14 mouse cellular contexts compared by ENCODE assay signal in genomic region chr5:103020954-103021353, GRCm38 (mm10).
DNase-seq lines count a peak whose midpoint lies in the region; ATAC-seq lines count a peak whose summit lies in the region.
"Had no signal": no experiment of that assay in that cellular context is flagged by ENCODE, and none has a peak within 500 bp of the region (broad histone marks: within the 10 kb centered on the region; RNA-seq: fewer than 3 reads in every experiment).

No protein-coding gene starts in this region.

- no peaks in the 10 kb centered on the region for H3K36me3 ChIP-seq in forebrain, embryonic 11.5 days (ENCODE audit: control insufficient read depth, insufficient read depth, low read length)
- H3K36me3 ChIP-seq in forebrain, embryonic 10.5 days (replicated peaks) = no peaks in the 10 kb centered on the region
- H3K36me3 ChIP-seq in forebrain, embryonic 13.5 days (ENCODE audit: poor library complexity, severe bottlenecking) = no peaks in the 10 kb centered on the region
- no peaks in the 10 kb centered on the region for H3K36me3 ChIP-seq in hindbrain, embryonic 16.5 days (ENCODE audit: control insufficient read depth, insufficient read depth, low read length)
- no peaks in the 10 kb centered on the region for H3K36me3 ChIP-seq in neural tube, embryonic 13.5 days
- H3K36me3 ChIP-seq: heart, embryonic 15.5 days had no signal

- no peak overlapping the region for H3K27ac ChIP-seq in forebrain, embryonic 11.5 days (ENCODE audit: low read depth, low read length)
- no peak overlapping the region for H3K27ac ChIP-seq in forebrain, embryonic 10.5 days
- H3K27ac ChIP-seq in forebrain, embryonic 13.5 days = no peak overlapping the region
- no peak overlapping the region for H3K27ac ChIP-seq in hindbrain, embryonic 16.5 days (ENCODE audit: low read depth, low read length)
- H3K27ac ChIP-seq in neural tube, embryonic 13.5 days (replicated peaks) = peak overlapping the region; percentile 59
- H3K27ac ChIP-seq: heart, embryonic 15.5 days; liver, embryonic 14.5 days had no signal

- ATAC-seq in forebrain, embryonic 11.5 days (replicated peaks; ENCODE audit: low FRiP score) = peak; percentile 71
- ATAC-seq in forebrain, embryonic 13.5 days = peak; percentile 87
- peak; percentile 61 for ATAC-seq in hindbrain, embryonic 16.5 days
- ATAC-seq in neural tube, embryonic 13.5 days (ENCODE audit: low read depth) = peak; percentile 78
- ATAC-seq in megakaryocyte, adult 5-6 weeks (ENCODE audit: poor library complexity, severe bottlenecking) = no peak
- ATAC-seq: lung, postnatal 0 days had no signal

- no peak overlapping the region for H3K4me3 ChIP-seq in forebrain, embryonic 11.5 days (ENCODE audit: low read depth, low read length)
- no peak overlapping the region for H3K4me3 ChIP-seq in forebrain, embryonic 10.5 days
- H3K4me3 ChIP-seq in forebrain, embryonic 13.5 days = no peak overlapping the region
- H3K4me3 ChIP-seq in hindbrain, embryonic 16.5 days (ENCODE audit: low read length) = no peak overlapping the region
- no peak overlapping the region for H3K4me3 ChIP-seq in neural tube, embryonic 13.5 days
- H3K4me3 ChIP-seq: heart, embryonic 15.5 days had no signal

- DNase-seq in forebrain, embryonic 11.5 days (ENCODE audit: low spot score) = no peak
- no peak for DNase-seq in forebrain, embryonic 10.5 days (ENCODE audit: extremely low spot score, low spot score)
- DNase-seq in urinary bladder, postnatal 10 days (ENCODE audit: low spot score) = no peak
- no peak for DNase-seq in spleen, postnatal 4 days (ENCODE audit: low spot score in 2 of 2)
- DNase-seq: cerebellum, adult 11-12 months; kidney, adult 2 months; right cerebral cortex, postnatal 14 days had no signal

- H3K27me3 ChIP-seq in forebrain, embryonic 11.5 days (ENCODE audit: control insufficient read depth, insufficient read depth, low read length) = no peaks in the 10 kb centered on the region
- no peaks in the 10 kb centered on the region for H3K27me3 ChIP-seq in forebrain, embryonic 10.5 days (ENCODE audit: poor library complexity, severe bottlenecking)
- no peaks in the 10 kb centered on the region for H3K27me3 ChIP-seq in forebrain, embryonic 13.5 days
- H3K27me3 ChIP-seq in hindbrain, embryonic 16.5 days (replicated peaks; ENCODE audit: control insufficient read depth, insufficient read depth, low read length) = no peaks in the 10 kb centered on the region
- no peaks in the 10 kb centered on the region for H3K27me3 ChIP-seq in neural tube, embryonic 13.5 days
- H3K27me3 ChIP-seq: heart, embryonic 15.5 days had no signal

- 33% methylated on average over 3 of the region's 3 CpGs for WGBS in forebrain, embryonic 11.5 days
- WGBS in forebrain, embryonic 10.5 days = 49% methylated on average over 3 of the region's 3 CpGs
- 18% methylated on average over 3 of the region's 3 CpGs for WGBS in forebrain, embryonic 13.5 days
- WGBS in hindbrain, embryonic 16.5 days = 16% methylated on average over 3 of the region's 3 CpGs
- WGBS in neural tube, embryonic 13.5 days = 21% methylated on average over 3 of the region's 3 CpGs

- H3K4me1 ChIP-seq in forebrain, embryonic 11.5 days (replicated peaks; ENCODE audit: control insufficient read depth, insufficient read depth, low read length) = no peaks in the 10 kb centered on the region
- peaks cover 23% of the 10 kb centered on the region for H3K4me1 ChIP-seq in forebrain, embryonic 10.5 days
- peaks cover 20% of the 10 kb centered on the region for H3K4me1 ChIP-seq in forebrain, embryonic 13.5 days
- H3K4me1 ChIP-seq in hindbrain, embryonic 16.5 days (ENCODE audit: control insufficient read depth, insufficient read depth, low read depth, low read length) = peaks cover 14% of the 10 kb centered on the region
- peaks cover 33% of the 10 kb centered on the region for H3K4me1 ChIP-seq in neural tube, embryonic 13.5 days (replicated peaks)
- H3K4me1 ChIP-seq: heart, embryonic 15.5 days had no signal

- no peak overlapping the region for H3K9ac ChIP-seq in forebrain, embryonic 11.5 days (ENCODE audit: low read length)
- H3K9ac ChIP-seq in forebrain, embryonic 13.5 days = no peak overlapping the region
- H3K9ac ChIP-seq in hindbrain, embryonic 16.5 days (ENCODE audit: low read depth, low read length) = no peak overlapping the region
- no peak overlapping the region for H3K9ac ChIP-seq in neural tube, embryonic 13.5 days
- H3K9ac ChIP-seq: heart, embryonic 15.5 days; liver, embryonic 14.5 days had no signal

- H3K9me3 ChIP-seq in forebrain, embryonic 11.5 days (ENCODE audit: control insufficient read depth, low read length) = no peaks in the 10 kb centered on the region
- no peaks in the 10 kb centered on the region; the same call in 1 of the 2 replicates for H3K9me3 ChIP-seq in forebrain, embryonic 10.5 days
- H3K9me3 ChIP-seq in forebrain, embryonic 13.5 days (replicated peaks) = no peaks in the 10 kb centered on the region
- no peaks in the 10 kb centered on the region for H3K9me3 ChIP-seq in hindbrain, embryonic 16.5 days (ENCODE audit: control insufficient read depth, low read length)
- H3K9me3 ChIP-seq in neural tube, embryonic 13.5 days = peaks cover 5% of the 10 kb centered on the region
- H3K9me3 ChIP-seq: heart, embryonic 15.5 days had no signal

- H3K4me2 ChIP-seq in forebrain, embryonic 11.5 days (ENCODE audit: low read depth, low read length, severe bottlenecking) = no peak overlapping the region
- H3K4me2 ChIP-seq in forebrain, embryonic 13.5 days = no peak overlapping the region
- no peak overlapping the region for H3K4me2 ChIP-seq in hindbrain, embryonic 16.5 days (ENCODE audit: low read length)
- no peak overlapping the region for H3K4me2 ChIP-seq in neural tube, embryonic 13.5 days
- H3K4me2 ChIP-seq: heart, embryonic 15.5 days had no signal
